Mouse (Mus musculus): ENCODE measurements at regions not wholly inside any gene's neighbourhood (a gene's known extent, or its start where the extent isn't known, plus 50 kb on each side); places are given as distances from the start of the nearest gene placed in this dataset.
A peak's percentile ranks its signal among the peaks of the same experiment; 100 is the strongest.

DNA sequence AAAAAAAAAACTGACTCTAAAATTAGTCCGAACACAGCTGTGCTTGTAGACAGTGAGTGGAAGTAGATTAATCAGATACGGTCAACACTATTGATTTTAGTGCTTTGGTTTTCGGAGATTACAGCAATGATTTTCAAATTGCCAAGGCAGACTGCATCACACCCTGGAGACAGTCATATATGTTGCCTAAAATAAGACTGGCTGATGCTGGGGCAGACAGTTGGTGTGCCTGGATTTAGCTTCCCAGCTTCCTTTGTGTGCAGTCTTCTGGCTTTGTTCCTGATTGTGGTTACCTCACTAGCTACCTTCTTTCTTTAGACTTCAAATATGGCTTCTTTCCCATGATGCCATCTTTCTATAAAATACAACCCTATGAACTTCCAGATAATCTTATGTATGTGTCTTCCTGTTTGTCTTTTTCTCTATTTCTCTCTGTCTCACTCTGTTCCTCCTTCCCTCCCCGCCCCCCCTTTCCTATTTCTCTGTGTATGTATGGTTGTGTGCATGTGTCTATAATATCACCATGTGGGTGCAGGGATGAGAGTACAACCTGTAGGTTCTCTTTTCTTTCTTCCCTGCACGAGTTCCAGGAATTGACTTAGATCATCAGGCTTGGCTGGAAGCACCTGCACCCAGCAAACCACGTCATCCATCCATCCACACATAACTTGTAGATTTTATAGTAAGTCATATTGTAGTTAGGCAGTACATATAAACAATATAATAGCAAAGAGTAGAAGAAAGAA lies 199.7 kb upstream of the Gm9008 start:
- peak; percentile 6 for DNase-seq

DNA sequence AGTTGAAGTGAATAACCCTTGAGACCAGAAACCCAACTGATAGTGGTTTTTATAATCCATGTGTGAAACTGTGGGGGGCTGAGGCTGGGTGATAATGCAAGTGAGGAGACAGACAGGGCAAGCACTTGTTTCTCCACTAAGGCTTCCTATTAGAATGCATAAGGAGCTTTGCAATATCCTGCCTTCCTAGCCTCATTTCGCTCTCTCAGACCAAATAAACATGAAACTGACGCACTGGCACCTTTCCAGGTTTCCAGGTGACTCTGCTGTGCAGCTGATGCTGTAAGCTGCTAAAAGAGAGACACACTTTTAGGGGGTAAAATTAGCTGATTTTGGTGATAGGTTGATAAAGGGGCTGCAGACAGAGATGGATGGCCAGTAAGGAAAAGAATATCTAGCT lies 191.2 kb upstream of the Gm9008 start:
- no peak for DNase-seq

DNA sequence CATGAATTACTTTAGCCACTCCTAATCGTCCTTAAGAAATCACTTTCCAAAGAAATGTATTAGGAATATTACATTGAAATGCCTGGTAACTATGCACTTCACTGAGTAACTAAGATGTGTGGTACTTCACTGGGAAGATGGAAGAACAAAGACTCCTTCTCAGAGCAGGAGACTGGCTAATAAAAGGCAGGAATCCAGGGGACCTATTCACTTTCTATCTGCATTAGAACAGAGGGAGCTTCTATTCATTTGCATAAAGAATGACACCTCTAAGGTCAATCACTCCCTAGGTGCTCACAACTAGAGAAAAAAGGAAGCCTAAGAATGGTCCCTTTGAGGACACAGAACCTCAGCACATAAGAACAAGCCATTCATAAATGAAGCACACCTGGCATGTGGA lies 142.0 kb upstream of the Gm9008 start:
- DNase-seq: no peak

DNA sequence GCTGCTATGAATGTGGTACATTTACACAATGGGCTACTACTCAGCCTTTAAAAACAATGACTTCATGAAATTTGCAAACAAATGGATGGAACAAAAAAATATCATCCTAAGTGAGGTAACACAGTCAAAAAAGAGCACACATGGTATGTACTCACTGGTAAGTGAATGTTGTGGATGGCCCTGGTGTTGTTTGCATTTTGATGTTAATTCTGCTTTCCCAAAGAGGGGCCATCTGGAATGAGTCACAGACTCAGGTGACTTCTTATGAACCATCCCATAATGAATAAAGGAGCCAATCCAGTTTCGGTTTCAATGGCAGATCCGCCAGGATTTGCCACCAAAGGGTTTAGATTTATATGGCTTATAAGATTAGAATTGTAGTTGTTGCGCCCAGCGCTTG lies 130.8 kb upstream of the Gm9008 start:
- DNase-seq: no peak

DNA sequence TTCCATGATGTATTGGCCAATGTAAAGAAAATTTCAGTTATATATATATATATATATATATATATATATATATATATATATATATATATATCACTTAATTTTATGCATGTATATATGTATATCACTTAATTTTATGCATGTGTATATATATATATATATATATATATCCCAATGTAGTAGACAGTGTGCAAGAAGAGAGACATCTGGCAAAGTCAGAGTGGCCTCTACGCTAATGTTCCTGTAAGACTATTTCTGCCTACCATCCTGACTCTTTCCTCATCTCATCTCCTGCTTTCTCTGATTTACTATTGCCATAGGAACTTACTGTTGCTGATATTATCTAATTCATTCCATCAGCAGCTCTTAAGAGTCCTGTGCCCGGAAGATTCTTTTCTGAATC lies 123.9 kb upstream of the Gm9008 start:
- DNase-seq: no peak

DNA sequence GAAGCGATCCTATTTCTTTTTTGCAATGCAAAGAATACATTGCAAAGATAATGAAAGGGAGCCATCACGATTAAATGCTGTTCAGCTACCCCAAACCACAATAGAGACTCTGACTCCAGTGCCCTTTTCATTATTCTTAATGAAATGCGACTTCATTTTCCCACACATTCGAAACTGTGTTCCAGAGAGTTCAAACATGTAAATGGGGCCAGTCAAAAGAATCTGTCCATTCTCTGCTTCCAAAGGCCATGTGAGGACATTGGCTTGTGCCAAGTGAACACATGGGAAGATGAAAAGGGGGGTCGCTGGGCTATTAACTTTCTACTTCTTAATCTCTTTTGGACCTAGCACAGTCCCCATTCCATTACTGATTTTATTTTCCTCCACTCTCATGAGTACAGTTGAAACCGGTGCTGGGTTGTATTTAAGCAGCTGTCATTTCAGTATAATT lies 123.2 kb upstream of the Gm9008 start:
- DNase-seq: no peak

Measured in right cerebral cortex, postnatal 14 days (tissue).